Mouse (Mus musculus) liver, embryonic 11.5 days (tissue): ENCODE data around the gene Cenpi. TPM values are rescaled to one million over a fixed set of nuclear protein-coding genes. Genes with fewer than 3 reads are reported as not detected.

Experiments used
- ATAC-seq: fragments of 200-750 bp; cut with Nextera tagmentation; replicated peaks from 2 replicates; pipeline ENCODE4 v1.8.0; 2017; ENCODE audit warnings: moderate number of reproducible peaks, mild to moderate bottlenecking, moderate TSS enrichment, moderate library complexity; ENCODE audit not compliant: low FRiP score
- DNase-seq: peaks from one replicate; pipeline ENCODE4 v3.0.0-alpha.2; 2017; ENCODE audit warnings: low spot score
- H3K27ac ChIP-seq: fragments of 300-500 bp; sonication (generic); 2 replicates; pipeline ENCODE4 v1.5.1; 2014; ENCODE audit warnings: mild to moderate bottlenecking, low read depth, low read length, control low read depth
- H3K27me3 ChIP-seq: fragments of 300-500 bp; sonication (generic); replicated peaks from 2 replicates; pipeline ENCODE4 v1.6.1; 2014; ENCODE audit warnings: low read length, mixed read lengths; ENCODE audit not compliant: control insufficient read depth, insufficient read depth
- H3K36me3 ChIP-seq: fragments of 300-500 bp; sonication (generic); 2 replicates; pipeline ENCODE4 v1.6.1; 2014; ENCODE audit warnings: mild to moderate bottlenecking, low read length, moderate library complexity, mixed read lengths; ENCODE audit not compliant: control insufficient read depth, insufficient read depth
- H3K4me1 ChIP-seq: fragments of 300-500 bp; sonication (generic); replicated peaks from 2 replicates; pipeline ENCODE4 v1.6.1; 2014; ENCODE audit warnings: low read length, mixed read lengths; ENCODE audit not compliant: control insufficient read depth, insufficient read depth
- H3K4me2 ChIP-seq: fragments of 300-500 bp; sonication (generic); 2 replicates; pipeline ENCODE4 v1.6.1; 2014; ENCODE audit warnings: mild to moderate bottlenecking, control low read depth, moderate library complexity
- H3K4me3 ChIP-seq: fragments of 300-500 bp; sonication (generic); 2 replicates; pipeline ENCODE4 v1.5.1; 2014; ENCODE audit warnings: low read depth, low read length, control low read depth
- H3K9ac ChIP-seq: fragments of 300-500 bp; sonication (generic); 2 replicates; pipeline ENCODE4 v1.6.1; 2014; ENCODE audit warnings: low read depth, low read length, control low read depth
- H3K9me3 ChIP-seq: fragments of 300-500 bp; sonication (generic); 2 replicates; pipeline ENCODE4 v1.6.1; 2016; ENCODE audit warnings: low read length, inconsistent platforms, mixed read lengths; ENCODE audit not compliant: control insufficient read depth
- WGBS: fragments of 180-500 bp; shearing (Covaris S2); extraction: QIAGEN DNeasy Blood & Tissue Kit; methylation state at CpG from one replicate; pipeline ENCODE4 v1.1.7; 2014; 5-methylcytosine and 5-hydroxymethylcytosine counted together
- polyA plus RNA-seq: library from polyadenylated mRNA; unstranded; fragments of >200 nt; fragmentation: Nextera tagmentation; extraction: Ambion mirVana; gene quantifications from 2 replicates; pipeline ENCODE4 v1.2.1, GENCODE M21; 2014

The Cenpi gene
- polyA plus RNA-seq, result 32.9 and 34.3 TPM in 2 replicates

DNA sequence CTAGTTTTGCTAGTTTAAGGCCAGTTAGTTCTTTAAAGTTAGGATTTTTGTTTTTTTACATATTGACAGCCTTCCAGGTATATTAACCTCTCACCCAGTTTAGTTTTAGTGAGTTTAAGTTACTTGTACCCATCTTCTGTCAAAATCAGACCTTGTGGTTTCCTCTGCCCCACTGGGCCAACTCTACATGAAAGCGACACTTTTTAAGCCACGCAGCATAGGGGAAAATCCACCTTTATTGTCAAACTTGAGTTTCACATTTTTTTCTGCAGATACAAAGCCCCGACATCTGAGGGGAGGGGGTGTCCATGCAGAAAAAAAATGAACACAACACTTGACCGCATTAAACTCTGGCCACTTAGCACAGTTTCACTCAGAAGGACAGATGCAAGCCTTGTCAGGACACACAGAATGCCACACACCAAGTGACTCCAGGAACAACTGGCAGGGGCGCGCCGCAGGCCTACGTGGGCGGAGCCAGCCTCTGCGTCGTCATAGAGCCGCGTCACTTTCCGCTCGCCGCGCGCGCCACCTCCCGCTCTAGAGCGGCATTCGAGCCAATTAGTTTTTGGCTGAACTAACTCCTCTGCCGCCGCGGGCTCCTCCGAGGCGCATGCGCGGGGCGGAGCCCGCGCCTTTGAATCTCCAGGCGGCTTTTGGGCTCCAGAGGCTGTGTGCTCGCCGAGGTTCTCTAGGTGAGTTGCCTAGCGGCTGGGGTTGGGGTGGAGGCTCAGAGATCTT lies at the start of gene Cenpi:
TSS of gene Cenpi (plus strand) at position 551 of the 741 bp plus-strand sequence.
- 16% methylated on average over 36 of the region's 36 CpGs for WGBS
- Histone ChIP-seq H3K4me2 (peak within 1 kb of the TSS; percentile 67), H3K27me3 (no peaks in the 10 kb centered on the region), H3K9me3 (no peaks in the 10 kb centered on the region), H3K9ac (peak within 1 kb of the TSS; percentile 65), H3K4me3 (peak within 1 kb of the TSS; percentile 55), H3K36me3 (no peaks in the 10 kb centered on the region; the same call in 1 of the 2 replicates), H3K27ac (peak within 1 kb of the TSS; percentile 52), H3K4me1 (no peaks in the 10 kb centered on the region)
- DNase-seq (peak; percentile 80), ATAC-seq (peak; percentile 96)

DNA sequence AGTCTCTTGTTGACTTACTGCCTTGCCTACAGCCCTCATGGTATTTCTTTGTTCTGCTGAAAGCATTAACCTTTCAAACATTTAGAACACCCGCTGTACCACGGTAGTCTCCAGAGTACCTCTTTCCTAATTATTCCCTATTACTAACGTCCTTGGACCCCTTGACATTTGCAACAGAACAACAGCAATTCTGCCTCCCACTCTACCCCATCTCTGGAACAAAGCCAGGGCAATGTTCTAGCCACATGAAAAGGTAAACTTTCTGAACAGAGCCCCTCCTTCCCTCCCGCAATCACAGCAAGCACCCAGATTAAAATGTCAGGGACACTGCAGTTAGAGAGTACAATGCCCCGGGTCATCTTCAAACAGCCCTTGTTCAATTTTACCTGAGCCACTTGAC lies 46.7 kb upstream of the Cenpi start:
- Histone ChIP-seq H3K4me3 (no peak overlapping the region), H3K4me1 (no peaks in the 10 kb centered on the region), H3K27me3 (no peaks in the 10 kb centered on the region), H3K9ac (no peak overlapping the region), H3K36me3 (no peaks in the 10 kb centered on the region; the same call in 1 of the 2 replicates), H3K9me3 (no peaks in the 10 kb centered on the region), H3K4me2 (no peak overlapping the region), H3K27ac (no peak overlapping the region)
- DNase-seq (no peak), ATAC-seq (no peak)
- 77% methylated on average over 5 of the region's 5 CpGs for WGBS

DNA sequence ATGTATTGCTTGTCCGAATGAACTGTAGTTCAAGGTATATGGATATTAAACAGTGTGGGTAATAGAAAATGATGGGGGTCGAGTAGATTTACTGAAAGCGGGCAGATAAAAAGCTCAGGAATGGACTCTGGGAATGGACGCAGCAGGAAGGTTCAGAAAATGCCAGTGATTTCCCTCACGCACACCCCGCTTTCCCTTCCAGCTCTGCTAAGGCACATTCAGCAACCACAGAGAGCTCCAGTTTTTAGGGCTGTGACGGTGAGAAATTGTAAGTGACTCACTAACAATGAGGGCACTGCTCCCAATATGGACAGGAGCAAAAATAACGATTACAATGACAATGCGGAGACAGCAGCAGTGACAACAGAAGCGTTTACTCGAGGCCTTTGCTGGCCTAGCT lies 45.8 kb upstream of the Cenpi start:
- no peaks in the 10 kb centered on the region for H3K27me3 ChIP-seq
- WGBS, result 87% methylated on average over 11 of the region's 11 CpGs
- H3K36me3 ChIP-seq, result no peaks in the 10 kb centered on the region; the same call in 1 of the 2 replicates
- DNase-seq (no peak), ATAC-seq (no peak)
- no peak overlapping the region for H3K4me3 ChIP-seq
- no peak overlapping the region for H3K4me2 ChIP-seq
- no peaks in the 10 kb centered on the region for H3K9me3 ChIP-seq
- H3K9ac ChIP-seq, result no peak overlapping the region
- no peaks in the 10 kb centered on the region for H3K4me1 ChIP-seq
- no peak overlapping the region for H3K27ac ChIP-seq

DNA sequence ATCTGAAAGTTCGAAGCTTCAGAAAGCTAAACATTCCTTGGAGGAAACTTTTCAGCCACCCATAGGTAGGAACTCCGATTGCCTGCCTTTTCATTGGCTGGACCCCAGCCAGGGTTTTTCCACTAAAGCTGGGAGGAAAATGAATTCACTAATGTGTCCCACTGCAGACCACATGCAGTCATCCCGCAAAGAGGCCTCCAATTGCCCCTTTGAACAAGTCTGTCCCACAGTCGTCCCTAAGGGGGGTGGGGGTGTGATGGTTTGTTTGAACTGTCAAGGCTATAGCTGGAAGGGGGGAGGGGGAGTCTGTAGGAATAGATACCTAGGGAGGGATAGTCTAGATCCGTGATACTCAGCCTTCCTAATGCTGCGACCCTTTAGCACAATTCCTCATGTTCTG lies 32.2 kb upstream of the Cenpi start:
- peak overlapping the region; percentile 51 for H3K4me3 ChIP-seq
- H3K4me1 ChIP-seq, result no peaks in the 10 kb centered on the region
- no peaks in the 10 kb centered on the region for H3K9me3 ChIP-seq
- H3K36me3 ChIP-seq, result no peaks in the 10 kb centered on the region
- 40% methylated on average over 6 of the region's 6 CpGs for WGBS
- no peaks in the 10 kb centered on the region for H3K27me3 ChIP-seq
- no peak for ATAC-seq
- H3K9ac ChIP-seq, result no peak overlapping the region
- H3K27ac ChIP-seq, result peak overlapping the region; percentile 62; the same call in 1 of the 2 replicates
- H3K4me2 ChIP-seq, result peak overlapping the region; percentile 68
- no peak for DNase-seq

DNA sequence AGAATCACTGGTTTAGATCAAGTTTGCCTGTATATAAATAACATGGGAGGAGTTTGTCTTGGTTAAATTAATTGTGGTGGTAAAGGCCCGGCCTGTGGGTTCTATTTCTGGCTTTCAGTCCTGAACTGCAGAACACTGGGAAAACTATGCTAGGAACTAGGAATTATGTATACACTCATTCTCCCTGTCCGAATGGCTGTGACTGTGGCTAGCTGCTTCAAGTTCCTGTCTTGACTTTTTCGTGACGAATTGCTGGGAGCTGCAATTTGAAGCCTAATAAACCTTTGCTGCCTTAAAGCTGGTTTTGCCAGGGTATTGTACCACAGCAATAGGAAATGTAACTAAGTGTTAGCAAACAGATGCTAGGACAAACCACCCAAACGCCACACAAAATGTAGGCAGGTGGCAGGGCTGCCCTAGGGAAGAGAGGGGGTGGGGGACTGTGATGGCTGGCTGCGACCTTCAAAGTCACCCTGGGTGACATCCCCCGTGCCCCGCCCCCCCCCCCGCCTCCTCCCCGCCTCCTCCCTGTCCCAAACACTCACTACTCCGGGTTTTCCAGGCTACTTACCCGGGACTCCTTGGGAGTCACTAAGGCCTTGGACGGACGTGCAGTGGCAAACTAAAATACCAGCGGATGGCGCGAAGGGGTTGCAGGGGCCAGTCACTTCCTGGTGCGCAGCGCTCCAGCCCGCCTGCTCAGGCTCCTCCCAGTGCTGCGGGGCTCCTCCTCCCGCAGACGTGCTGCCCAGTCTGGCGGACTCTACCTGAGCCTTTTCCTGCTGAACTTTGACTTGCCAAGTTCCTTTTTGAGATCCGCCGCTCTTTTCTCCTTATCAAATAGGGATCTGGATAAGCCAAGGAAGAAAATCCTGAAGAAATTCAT lies 31.4 kb upstream of the Cenpi start, which contains the start of gene Trmt2b:
TSS of gene Trmt2b (minus strand) at position 710 of the 886 bp plus-strand sequence.
- peak; percentile 94 for ATAC-seq
- 12% methylated on average over 23 of the region's 26 CpGs for WGBS
- no peaks in the 10 kb centered on the region for H3K4me1 ChIP-seq

DNA sequence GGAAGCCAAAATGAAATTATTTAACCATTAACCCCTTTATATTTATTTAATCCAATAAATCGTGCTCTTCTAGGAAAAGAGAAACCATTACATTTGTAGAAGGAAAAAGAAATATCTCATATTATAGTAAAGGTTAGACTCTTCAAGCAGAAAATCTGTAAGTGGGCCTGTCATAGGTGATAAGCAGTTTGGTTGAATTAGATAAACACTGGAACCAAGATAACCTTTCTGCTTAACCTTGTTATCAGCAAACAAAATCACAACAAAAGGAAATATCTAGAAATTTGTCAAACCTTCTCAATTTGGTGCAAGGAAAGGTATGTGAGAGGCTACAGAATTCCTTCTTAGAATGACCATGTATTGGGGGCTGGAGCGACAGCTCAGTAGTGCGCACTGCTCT lies 27.4 kb upstream of the Cenpi start:
- no peaks in the 10 kb centered on the region for H3K9me3 ChIP-seq
- 80% methylated on average over 3 of the region's 3 CpGs for WGBS
- H3K4me3 ChIP-seq, result no peak overlapping the region
- no peak overlapping the region for H3K9ac ChIP-seq
- H3K36me3 ChIP-seq, result no peaks in the 10 kb centered on the region
- H3K27ac ChIP-seq, result no peak overlapping the region
- ATAC-seq (no peak), DNase-seq (no peak)
- no peak overlapping the region for H3K4me2 ChIP-seq
- H3K4me1 ChIP-seq, result no peaks in the 10 kb centered on the region
- H3K27me3 ChIP-seq, result no peaks in the 10 kb centered on the region

More for the DNA sequence above, 31.4 kb upstream of the Cenpi start, which contains the start of gene Trmt2b:
- no peaks in the 10 kb centered on the region for H3K36me3 ChIP-seq
- peak within 1 kb of the TSS; percentile 52 for H3K9ac ChIP-seq
- H3K9me3 ChIP-seq, result no peaks in the 10 kb centered on the region
- peak; percentile 56 for DNase-seq
- H3K4me3 ChIP-seq, result peak within 1 kb of the TSS; percentile 51
- H3K27ac ChIP-seq, result peak within 1 kb of the TSS; percentile 62
- H3K4me2 ChIP-seq, result peak within 1 kb of the TSS; percentile 68
- no peaks in the 10 kb centered on the region for H3K27me3 ChIP-seq

DNA sequence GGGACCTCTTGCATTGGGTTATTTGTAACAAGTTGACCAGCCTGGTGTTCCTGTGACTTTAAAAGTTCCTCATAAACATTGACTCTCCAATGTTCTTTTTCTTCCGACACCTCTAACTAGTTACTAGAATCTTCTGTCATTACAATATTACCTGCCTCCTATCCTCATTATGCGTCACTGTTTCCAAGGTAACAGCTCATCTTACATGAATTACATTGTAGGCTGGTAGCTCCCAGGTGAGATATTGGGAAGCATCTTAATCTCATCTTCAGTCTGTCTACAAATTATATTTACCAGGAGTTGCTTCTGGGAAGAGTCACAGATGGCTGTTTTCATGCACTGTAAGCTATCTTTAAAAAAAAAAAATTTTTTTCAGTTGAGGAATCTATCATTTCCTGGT lies 22.8 kb upstream of the Cenpi start:
- WGBS, result 93% methylated on average over 2 of the region's 2 CpGs
- no peak overlapping the region for H3K4me3 ChIP-seq
- no peak overlapping the region for H3K27ac ChIP-seq
- no peak overlapping the region for H3K9ac ChIP-seq
- DNase-seq, result no peak
- no peaks in the 10 kb centered on the region for H3K9me3 ChIP-seq
- no peaks in the 10 kb centered on the region for H3K36me3 ChIP-seq
- ATAC-seq, result no peak
- no peaks in the 10 kb centered on the region for H3K4me1 ChIP-seq
- H3K27me3 ChIP-seq, result no peaks in the 10 kb centered on the region
- no peak overlapping the region for H3K4me2 ChIP-seq

DNA sequence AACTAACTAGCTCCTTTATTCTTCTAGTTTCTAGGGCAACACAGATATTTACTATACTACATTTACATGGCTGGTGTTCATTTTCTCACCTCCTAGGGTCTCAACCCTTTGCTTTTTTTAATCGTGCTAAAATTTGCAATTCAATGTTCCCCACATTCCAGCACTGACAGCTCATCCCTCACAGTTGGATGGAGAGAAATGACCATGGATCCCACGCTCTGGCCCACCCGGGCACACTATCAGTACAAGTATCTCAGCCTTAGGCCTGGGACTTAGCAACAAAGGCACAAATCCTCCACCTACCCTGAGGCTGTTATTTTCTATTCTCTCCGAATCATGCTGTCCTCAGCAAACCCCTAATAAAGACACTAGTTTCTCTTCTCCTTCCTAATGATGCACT lies 22.1 kb upstream of the Cenpi start:
- no peak for DNase-seq
- Histone ChIP-seq H3K9ac (no peak overlapping the region), H3K4me1 (no peaks in the 10 kb centered on the region), H3K4me2 (no peak overlapping the region), H3K36me3 (no peaks in the 10 kb centered on the region), H3K27me3 (no peaks in the 10 kb centered on the region), H3K9me3 (no peaks in the 10 kb centered on the region), H3K4me3 (no peak overlapping the region), H3K27ac (no peak overlapping the region)
- ATAC-seq, result no peak
- WGBS, result 63% methylated on average over 4 of the region's 4 CpGs
